Mouse (Mus musculus): ENCODE measurements around the gene Hist3h2ba. TPM values are rescaled to one million over a fixed set of nuclear protein-coding genes. Genes with fewer than 3 reads are reported as not detected.
A peak's percentile ranks its signal among the peaks of the same experiment; 100 is the strongest.

The Hist3h2ba gene
- total and polyA plus RNA-seq, 3 experiments, result 0.21 to 48.2 TPM; not detected in 1

DNA sequence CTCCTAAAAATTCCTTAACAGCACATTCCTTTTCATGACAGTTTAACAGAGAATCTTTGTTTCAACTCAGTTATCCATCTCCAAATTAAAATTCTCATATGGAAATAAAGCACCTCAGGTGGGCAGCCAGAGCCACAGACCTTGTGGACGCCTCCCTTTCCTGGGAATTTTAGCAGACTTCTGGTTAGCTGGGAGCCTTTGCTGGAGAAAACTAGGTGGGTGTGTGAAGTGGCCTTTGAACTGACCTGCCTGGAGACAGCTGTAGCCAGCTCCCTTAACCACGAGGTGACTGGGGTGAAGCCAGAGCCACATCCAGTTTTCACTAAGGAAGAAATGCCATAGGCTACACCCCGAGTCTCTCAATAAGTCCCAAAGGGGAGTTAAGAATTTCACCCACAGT lies 19.1 kb upstream of the Hist3h2ba start:
- H3K27ac ChIP-seq (ENCODE audit: control insufficient read depth, low read depth, low read length), result no peak overlapping the region

DNA sequence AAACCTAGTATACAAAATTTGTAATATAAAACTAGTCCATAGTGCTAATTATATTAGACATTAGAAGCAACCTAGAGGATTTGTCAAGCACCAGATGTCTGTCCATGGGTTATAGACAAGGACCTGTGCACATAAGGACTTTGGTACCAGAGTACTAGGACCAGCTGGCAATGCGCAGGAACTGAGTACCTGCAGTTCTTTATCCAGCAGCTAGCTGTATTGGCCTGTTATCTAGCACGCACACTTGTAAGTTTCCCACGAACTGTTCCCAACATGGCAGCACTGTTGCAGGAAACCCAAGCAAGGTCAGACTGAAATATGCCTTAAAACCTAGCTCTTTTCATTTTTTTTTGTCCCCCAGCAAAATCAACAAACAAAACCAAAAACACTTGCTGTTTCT lies 18.5 kb upstream of the Hist3h2ba start:
- peaks cover 0 to 13% of the 10 kb centered on the region in 2 experiments; a peak in 2 of 4 replicates for H3K36me3 ChIP-seq (ENCODE audit: control insufficient read depth in 1 of 2, insufficient read depth in 2 of 2, low read length in 2 of 2)
- H3K9me3 ChIP-seq (replicated peaks; ENCODE audit: insufficient read depth, low read length), result no peaks in the 10 kb centered on the region

More for the DNA sequence above, 19.1 kb upstream of the Hist3h2ba start:
- Histone ChIP-seq H3K9me3 (replicated peaks; ENCODE audit: insufficient read depth, low read length) (no peaks in the 10 kb centered on the region), H3K36me3 (ENCODE audit: control insufficient read depth in 1 of 2, insufficient read depth in 2 of 2, low read length in 2 of 2) (peaks cover 0 to 13% of the 10 kb centered on the region in 2 experiments; a peak in 2 of 4 replicates), H3K4me3 (ENCODE audit: control insufficient read depth in 1 of 2, insufficient read depth in 1 of 2, low read depth in 2 of 2, low read length in 2 of 2) (no peak overlapping the region), H3K27me3 (ENCODE audit: control insufficient read depth in 1 of 2, insufficient read depth in 2 of 2, low read length in 2 of 2) (no peaks in the 10 kb centered on the region), H3K4me1 (ENCODE audit: control insufficient read depth in 1 of 2, insufficient read depth in 2 of 2, low read length in 2 of 2) (peaks cover 4 to 15% of the 10 kb centered on the region in 2 experiments; a peak in 3 of 4 replicates), H3K79me2 (ENCODE audit: control insufficient read depth, insufficient read depth, low read length, poor library complexity) (peaks cover 1% of the 10 kb centered on the region; the same call in 1 of the 2 replicates), H3K9ac (ENCODE audit: control insufficient read depth, low read depth, low read length, poor library complexity, severe bottlenecking) (no peak overlapping the region)
- no peak for DNase-seq (ENCODE audit: low read depth, low spot score)
- 0 out of 2 replicates have a peak, but pooled peaks have one; percentile 24 for TF ChIP-seq SIN3A (IDR thresholded peaks at IDR 0.05; ENCODE audit: low read length)
- no peak for TF ChIP-seq BHLHE40 (IDR thresholded peaks at IDR 0.05; ENCODE audit: borderline replicate concordance, low read depth, low read length)

DNA sequence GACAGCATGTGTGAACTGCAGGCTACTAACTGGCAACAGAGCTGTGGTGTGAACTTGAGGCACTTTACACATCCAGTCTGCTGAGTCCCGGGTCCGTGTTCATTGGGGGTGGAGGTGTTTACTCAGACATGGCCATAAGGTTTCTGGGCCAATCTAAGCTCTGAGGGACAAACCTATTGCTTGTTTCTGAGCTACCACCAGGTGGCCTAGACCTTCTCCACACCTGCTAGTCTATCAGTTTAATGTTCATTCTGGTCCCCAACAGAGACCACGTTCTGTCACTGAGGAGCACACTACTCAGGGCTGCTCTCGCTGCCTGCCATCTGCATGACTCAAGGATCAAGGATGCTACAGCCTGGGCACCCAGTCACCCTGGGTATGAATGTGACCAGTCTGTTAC lies 17.1 kb upstream of the Hist3h2ba start:
- peaks cover 4 to 15% of the 10 kb centered on the region in 2 experiments; a peak in 3 of 4 replicates for H3K4me1 ChIP-seq (ENCODE audit: control insufficient read depth in 1 of 2, insufficient read depth in 2 of 2, low read length in 2 of 2)
- peaks cover 3 to 13% of the 10 kb centered on the region in 2 experiments for H3K36me3 ChIP-seq (ENCODE audit: control insufficient read depth in 1 of 2, insufficient read depth in 2 of 2, low read length in 2 of 2)
- no peak overlapping the region for H3K27ac ChIP-seq (ENCODE audit: control insufficient read depth, low read depth, low read length)
- no peak for TF ChIP-seq MYC (IDR thresholded peaks at IDR 0.05; ENCODE audit: low read depth, low read length)
- no peak for TF ChIP-seq MAX (IDR thresholded peaks at IDR 0.05; ENCODE audit: low read length)
- no peak for TF ChIP-seq POLR2AphosphoS5 (IDR thresholded peaks at IDR 0.05; ENCODE audit: borderline replicate concordance, low read depth, low read length)
- TF ChIP-seq MXI1 (IDR thresholded peaks at IDR 0.05; ENCODE audit: low read depth, low read length), result no peak
- no peak for TF ChIP-seq ELF1 (IDR thresholded peaks at IDR 0.05; ENCODE audit: low read depth, low read length)
- no peak for TF ChIP-seq NRF1 (IDR thresholded peaks at IDR 0.05; ENCODE audit: insufficient read depth, low read depth, low read length, poor library complexity, severe bottlenecking)
- no peak; the same call in 1 of the 2 replicates for TF ChIP-seq POLR2AphosphoS2 (IDR thresholded peaks at IDR 0.05; ENCODE audit: low read length)
- 0 out of 2 replicates have a peak, but pooled peaks have one; percentile 19 for TF ChIP-seq SMC3 (IDR thresholded peaks at IDR 0.05; ENCODE audit: low read depth, low read length)
- no peak for TF ChIP-seq ETS1 (IDR thresholded peaks at IDR 0.05; ENCODE audit: low read depth, low read length)
- no peak for TF ChIP-seq HCFC1 (IDR thresholded peaks at IDR 0.05; ENCODE audit: low read depth, low read length)
- no peak for TF ChIP-seq TAL1 (IDR thresholded peaks at IDR 0.05; ENCODE audit: low read length)
- no peak for TF ChIP-seq USF2 (IDR thresholded peaks at IDR 0.05; ENCODE audit: borderline replicate concordance in 1 of 2, insufficient read depth in 1 of 2, low read depth in 1 of 2, low read length in 2 of 2)
- TF ChIP-seq GABPA (IDR thresholded peaks at IDR 0.05; ENCODE audit: low read depth, low read length), result no peak
- no peak for TF ChIP-seq MYB (IDR thresholded peaks at IDR 0.05; ENCODE audit: low read depth, low read length)
- no peak for TF ChIP-seq GATA1 (IDR thresholded peaks at IDR 0.05; ENCODE audit: low read depth, low read length)
- no peak for TF ChIP-seq USF1 (IDR thresholded peaks at IDR 0.05; ENCODE audit: low read depth, low read length)
- TF ChIP-seq E2F4 (IDR thresholded peaks at IDR 0.05; ENCODE audit: borderline replicate concordance, low read depth, low read length), result no peak
- TF ChIP-seq CHD1 (IDR thresholded peaks at IDR 0.05; ENCODE audit: low read depth, low read length), result no peak
- no peak for TF ChIP-seq MAZ (IDR thresholded peaks at IDR 0.05; ENCODE audit: low read depth, low read length)
- peak in 2 of 3 experiments; percentile 34 to 35; a peak in 4 of 6 replicates for TF ChIP-seq CTCF (IDR thresholded peaks at IDR 0.05 in 2 of 3, conservative IDR thresholded peaks at IDR 0.05 in 1 of 3; ENCODE audit: control insufficient read depth in 1 of 3, insufficient read depth in 1 of 3, low read depth in 2 of 3, low read length in 3 of 3, poor library complexity in 1 of 3, severe bottlenecking in 1 of 3)
- no peak for TF ChIP-seq JUND (IDR thresholded peaks at IDR 0.05; ENCODE audit: low read depth, low read length)
- no peak for TF ChIP-seq KAT2A (conservative IDR thresholded peaks at IDR 0.05; ENCODE audit: low read depth, low read length)

More for the DNA sequence above, 18.5 kb upstream of the Hist3h2ba start:
- Histone ChIP-seq H3K27me3 (ENCODE audit: control insufficient read depth in 1 of 2, insufficient read depth in 2 of 2, low read length in 2 of 2) (no peaks in the 10 kb centered on the region), H3K9ac (ENCODE audit: control insufficient read depth, low read depth, low read length, poor library complexity, severe bottlenecking) (no peak overlapping the region), H3K79me2 (ENCODE audit: control insufficient read depth, insufficient read depth, low read length, poor library complexity) (peaks cover 1% of the 10 kb centered on the region; the same call in 1 of the 2 replicates), H3K4me1 (ENCODE audit: control insufficient read depth in 1 of 2, insufficient read depth in 2 of 2, low read length in 2 of 2) (peaks cover 4 to 15% of the 10 kb centered on the region in 2 experiments; a peak in 3 of 4 replicates), H3K4me3 (ENCODE audit: control insufficient read depth in 1 of 2, insufficient read depth in 1 of 2, low read depth in 2 of 2, low read length in 2 of 2) (no peak overlapping the region), H3K27ac (ENCODE audit: control insufficient read depth, low read depth, low read length) (no peak overlapping the region)
- TF ChIP-seq GATA1 (IDR thresholded peaks at IDR 0.05; ENCODE audit: low read depth, low read length) (peak; percentile 55; the same call in 1 of the 2 replicates), TCF12 (IDR thresholded peaks at IDR 0.05; ENCODE audit: low read depth, low read length) (0 out of 2 replicates have a peak, but pooled peaks have one; percentile 48), EP300 (IDR thresholded peaks at IDR 0.05; ENCODE audit: low read depth in 1 of 2, low read length in 2 of 2) (peak in 1 of 2 experiments; percentile 46; a peak in 2 of 4 replicates), ELF1 (IDR thresholded peaks at IDR 0.05; ENCODE audit: low read depth, low read length) (no peak), TAL1 (IDR thresholded peaks at IDR 0.05; ENCODE audit: low read length) (peak; percentile 57; the same call in 1 of the 2 replicates)
- peak; percentile 58 for DNase-seq (ENCODE audit: low read depth, low spot score)

More for the DNA sequence above, 17.1 kb upstream of the Hist3h2ba start:
- peak; percentile 48 for DNase-seq (ENCODE audit: low read depth, low spot score)
- Histone ChIP-seq H3K4me3 (ENCODE audit: control insufficient read depth in 1 of 2, insufficient read depth in 1 of 2, low read depth in 2 of 2, low read length in 2 of 2) (no peak overlapping the region), H3K9me3 (replicated peaks; ENCODE audit: insufficient read depth, low read length) (no peaks in the 10 kb centered on the region), H3K27me3 (ENCODE audit: control insufficient read depth in 1 of 2, insufficient read depth in 2 of 2, low read length in 2 of 2) (no peaks in the 10 kb centered on the region), H3K9ac (ENCODE audit: control insufficient read depth, low read depth, low read length, poor library complexity, severe bottlenecking) (no peak overlapping the region), H3K79me2 (ENCODE audit: control insufficient read depth, insufficient read depth, low read length, poor library complexity) (peaks cover 1% of the 10 kb centered on the region; the same call in 1 of the 2 replicates)

All from MEL (cell line).